Mouse (Mus musculus) urinary bladder, adult 18-20 months (tissue): ENCODE measurements around the gene Epha4.

ENCODE experiments used
- DNase-seq, 2 experiments: peaks; one replicate each; pipeline ENCODE4 v3.0.0; 2022; ENCODE audit warnings: low spot score in 2 of 2, mixed read lengths in 2 of 2

Gene Epha4

DNA sequence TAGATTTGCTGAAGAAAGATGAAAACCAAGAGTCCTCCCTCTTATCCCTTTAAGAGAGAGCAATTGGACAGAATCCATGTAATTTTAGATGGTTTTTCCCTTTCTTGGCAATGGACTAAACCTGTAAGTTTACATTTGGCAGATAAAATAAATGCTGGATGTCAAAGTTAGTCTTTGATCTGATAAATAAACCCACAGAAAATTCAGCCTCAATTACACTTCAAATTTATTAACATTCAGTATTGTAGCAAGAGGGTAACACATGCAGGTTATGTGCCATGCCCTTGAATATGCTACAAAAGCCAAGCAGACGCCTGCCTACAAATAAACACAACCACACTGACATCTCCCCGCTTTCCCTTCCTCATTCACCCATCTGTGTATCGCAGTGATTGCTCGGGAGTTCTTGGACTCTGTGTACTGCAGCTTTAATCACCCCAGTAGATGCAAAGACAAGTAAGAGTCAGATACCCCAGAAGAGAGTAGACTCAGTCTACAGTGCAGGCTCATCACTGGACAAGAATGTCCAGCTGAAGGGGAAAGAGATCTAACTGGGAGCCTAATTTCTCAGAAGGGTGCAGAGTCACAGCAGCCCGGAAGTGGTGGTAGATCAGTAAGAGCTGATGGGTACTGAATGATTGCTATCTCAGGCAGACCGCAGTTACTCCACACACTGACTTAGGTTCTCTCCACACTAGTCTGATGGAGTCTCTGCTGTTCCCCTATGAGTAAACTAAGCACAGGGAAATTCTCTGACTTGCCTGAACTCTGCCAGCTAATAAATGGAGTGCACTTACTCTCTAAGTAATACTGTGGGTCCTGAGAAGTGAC, 29.9 kb downstream of the Epha4 start:
- DNase-seq = no peak

DNA sequence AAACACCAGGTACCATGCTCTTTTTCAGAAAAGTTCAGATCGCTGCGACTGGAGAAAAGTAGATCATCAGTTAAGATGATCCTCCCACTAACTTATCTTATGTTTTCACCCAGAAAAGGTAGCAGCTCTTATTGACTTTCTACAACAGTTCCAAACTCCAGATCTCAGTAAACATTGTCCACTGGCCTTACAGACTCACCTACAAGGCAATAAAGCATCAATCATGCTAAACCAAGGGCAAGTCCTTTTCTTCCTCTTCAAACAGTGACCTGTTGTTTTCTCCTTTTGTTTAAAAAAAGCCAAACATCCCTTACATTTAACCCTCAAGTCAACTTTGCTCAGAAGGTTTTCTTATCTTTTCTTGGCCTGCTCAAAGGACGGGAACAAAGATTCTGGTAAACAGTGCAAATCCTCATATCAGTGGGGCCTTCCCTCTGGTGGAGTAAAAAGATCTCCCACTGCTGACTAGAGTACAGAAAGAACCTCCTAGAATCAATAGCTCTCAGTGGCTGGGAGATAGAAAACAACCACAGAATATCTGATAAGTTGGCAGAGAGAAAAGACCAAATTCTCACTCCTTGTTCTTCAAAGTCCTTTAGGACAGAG, 39.0 kb downstream of the Epha4 start:
- DNase-seq = no peak

DNA sequence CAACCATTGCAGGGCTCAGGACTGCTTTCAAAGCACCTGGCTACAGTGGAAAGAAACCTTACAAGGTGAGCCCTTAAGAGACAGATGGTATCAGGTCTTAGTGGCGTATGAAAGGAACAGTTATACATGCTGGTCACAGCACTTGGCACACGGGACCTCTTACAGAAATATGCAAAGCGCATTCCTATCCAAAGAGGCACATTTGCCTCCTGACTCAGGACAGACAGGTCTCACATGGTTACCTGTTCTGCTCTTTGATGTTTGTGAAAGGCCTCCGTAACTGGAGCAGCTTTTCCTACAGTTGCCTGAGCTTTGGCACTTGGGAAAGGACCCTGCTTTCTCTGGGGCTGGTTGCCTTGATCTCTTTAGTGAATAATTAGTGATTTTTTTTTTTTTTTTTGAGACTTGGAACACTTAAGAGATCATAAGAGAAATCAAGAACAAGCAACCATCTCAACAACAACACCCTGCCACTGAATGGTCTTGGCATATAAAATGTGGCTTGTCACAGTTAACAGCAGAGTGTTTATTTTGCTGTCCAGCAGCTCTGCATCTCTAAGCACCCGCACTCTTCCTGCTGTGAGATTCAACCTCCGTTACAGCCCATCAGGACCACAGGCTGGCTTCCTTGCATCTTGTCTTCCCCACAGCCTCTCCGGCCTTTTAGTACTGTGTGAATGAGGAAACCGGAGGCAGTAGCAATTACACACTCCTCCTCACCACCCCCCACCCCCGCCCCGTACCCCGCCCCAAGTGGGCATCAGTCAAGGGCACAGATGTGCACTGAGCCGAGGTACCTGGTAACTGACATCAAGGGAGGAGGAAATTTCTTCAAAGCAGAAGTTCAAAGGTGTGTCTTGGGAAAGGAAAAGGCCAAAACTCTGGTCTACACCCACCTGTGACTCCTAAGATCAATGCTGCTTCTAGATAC, 41.2 kb downstream of the Epha4 start:
- DNase-seq = no peak

DNA sequence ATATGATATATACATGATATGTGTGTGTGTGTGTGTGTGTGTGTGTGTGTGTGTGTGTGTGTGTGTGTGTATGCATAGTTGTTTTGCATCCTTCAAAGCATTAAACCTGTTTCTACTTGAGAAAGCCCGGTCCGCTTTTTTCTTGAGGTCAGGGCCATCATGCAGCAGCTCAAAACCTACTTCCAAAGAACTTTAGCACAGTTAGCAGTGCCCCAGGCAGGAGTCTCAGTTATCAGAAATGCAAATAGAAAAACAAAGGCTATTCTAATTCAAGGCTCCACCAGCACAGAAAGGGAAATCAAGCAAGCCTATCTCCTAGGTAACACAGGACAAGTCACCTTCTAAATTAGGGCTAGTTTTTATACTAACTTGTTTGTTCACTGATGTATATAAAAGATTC, 42.3 kb downstream of the Epha4 start:
- no peak for DNase-seq

DNA sequence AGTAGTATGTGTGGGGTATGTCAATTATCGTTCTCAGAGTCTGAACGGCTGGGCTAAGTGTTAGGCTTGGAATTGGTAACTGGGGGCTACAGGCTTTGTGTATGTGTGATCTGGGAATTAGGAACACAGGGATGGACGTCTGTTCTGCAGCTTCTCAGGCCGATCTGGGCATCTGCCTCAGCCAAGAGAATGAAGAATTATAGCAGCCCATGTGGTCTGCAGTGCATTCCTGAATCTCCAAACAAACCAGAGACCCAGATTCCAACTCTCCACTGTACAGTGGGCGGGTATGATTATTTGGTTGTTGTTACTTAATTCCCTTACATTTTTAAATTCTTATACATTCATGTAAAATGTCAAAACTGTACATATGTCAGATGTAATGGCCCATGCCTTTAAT, 43.4 kb downstream of the Epha4 start:
- no peak for DNase-seq

DNA sequence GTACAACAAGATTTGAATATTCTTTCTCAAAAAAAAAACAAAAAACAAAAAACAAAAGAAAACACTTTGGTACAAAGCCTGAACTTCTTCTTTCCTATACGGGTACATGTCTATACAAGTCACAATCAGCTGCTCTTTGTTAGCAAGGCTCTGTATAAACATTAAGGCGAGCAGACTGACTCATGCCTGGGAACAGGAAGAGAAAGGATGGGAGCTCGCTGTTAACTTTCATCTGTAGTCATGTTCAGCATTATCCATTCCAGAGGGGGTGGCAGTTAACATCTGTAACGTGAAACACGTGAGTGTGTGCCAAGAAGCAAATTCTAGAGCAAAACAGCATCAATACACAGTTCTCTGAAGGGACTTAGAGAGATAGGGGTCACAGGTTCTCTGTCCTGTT, 43.9 kb downstream of the Epha4 start:
- DNase-seq = no peak

DNA sequence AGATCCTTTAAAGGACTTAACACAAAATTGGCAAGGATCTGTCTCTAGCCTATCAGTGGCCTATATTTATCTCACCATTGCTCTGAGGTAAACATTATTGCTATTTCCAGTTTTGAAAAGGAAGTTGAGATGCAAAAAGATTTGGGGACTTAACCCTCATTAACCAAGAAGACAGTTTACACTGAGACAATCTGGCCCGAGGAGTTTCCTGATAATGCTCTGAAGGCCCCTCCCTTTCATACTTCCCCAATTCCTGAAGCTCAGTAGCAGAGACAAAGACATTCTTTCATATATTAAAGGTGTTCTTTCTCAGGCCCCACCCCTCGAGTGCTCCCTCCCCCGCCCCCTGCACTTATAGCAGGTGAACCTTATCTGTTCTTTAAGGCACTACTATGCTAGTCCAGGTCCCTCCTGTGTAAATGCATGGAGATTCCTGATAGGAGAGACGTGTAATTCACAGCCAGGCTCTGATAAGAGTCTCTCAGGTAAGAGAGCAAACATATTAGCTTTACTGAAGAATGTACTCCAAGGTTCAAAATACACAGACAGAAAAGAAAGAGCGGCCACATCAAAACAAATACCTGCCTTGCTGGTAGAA, 46.1 kb downstream of the Epha4 start:
- no peak for DNase-seq

DNA sequence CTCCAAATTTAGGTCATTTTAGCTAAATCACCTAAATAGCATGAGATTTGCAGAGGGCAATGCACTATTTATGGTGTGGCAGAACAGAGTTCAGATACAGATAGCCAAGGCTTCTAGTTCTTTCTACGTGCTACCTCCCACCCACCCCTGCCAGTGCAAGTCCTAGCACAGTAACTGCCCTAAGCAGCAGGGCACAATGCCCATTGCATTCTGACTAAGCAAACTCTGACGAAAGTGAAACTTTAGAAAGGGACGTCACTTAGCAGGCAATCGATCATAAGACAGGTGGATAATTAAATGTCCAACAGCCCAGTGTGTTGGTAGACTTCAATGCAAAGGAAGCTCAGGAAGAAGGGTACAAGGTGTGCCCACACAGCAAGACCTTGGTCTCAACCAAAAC, 49.4 kb downstream of the Epha4 start:
- no peak for DNase-seq

DNA sequence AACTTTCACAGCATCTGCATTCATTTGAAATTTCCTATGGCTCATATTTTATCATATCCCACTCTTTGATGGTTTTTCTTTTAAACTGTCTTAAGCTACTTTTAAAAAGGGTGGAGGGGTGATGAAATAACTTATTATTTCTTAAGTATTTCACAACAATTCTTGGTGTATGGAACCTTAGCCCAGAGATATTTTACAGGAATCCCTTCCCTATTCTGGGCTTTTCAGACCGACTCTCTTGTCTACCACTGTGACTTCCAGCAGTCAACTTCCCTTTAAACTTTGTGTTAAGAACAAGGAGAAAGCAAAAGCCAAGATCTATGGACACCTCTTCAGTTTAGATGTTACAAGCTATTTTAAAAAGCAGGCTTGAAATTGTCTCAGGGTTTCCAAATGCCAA, 50.8 kb downstream of the Epha4 start:
- no peak for DNase-seq

DNA sequence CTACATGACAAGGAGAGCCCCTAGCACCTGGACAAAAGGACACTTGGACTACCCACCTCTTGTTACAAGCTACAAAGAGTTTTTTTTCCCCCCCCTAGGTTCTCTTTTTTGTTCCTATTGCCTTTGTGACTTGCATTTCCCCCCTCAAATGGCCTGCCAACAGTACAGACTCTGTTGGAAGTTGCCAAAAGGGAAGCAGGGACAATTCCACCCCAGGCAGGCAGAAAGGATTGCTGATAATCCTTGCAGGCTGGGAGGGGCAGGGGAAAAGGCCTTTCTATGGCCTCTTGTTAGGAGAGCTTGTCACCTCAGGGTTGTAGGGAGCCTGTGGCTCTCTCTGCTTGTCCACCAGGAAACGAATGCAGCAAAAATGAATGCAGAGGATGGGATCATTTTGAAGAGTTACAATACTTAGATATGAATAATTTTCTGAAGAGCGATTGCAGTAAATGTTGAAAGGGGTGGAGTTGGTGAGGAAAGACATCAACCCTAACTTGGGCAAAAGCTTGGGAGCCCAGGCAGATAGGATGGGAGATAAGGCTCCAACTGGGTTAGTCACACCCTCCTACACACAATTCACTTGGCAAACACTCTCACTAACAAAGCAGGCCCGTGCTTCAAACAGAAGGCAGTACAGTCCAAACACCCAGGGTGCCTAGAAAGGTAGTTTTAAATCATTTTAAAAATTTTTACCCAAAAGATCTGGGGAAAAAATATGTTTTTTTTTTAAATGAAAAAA, 52.8 kb downstream of the Epha4 start:
- DNase-seq = no peak

DNA sequence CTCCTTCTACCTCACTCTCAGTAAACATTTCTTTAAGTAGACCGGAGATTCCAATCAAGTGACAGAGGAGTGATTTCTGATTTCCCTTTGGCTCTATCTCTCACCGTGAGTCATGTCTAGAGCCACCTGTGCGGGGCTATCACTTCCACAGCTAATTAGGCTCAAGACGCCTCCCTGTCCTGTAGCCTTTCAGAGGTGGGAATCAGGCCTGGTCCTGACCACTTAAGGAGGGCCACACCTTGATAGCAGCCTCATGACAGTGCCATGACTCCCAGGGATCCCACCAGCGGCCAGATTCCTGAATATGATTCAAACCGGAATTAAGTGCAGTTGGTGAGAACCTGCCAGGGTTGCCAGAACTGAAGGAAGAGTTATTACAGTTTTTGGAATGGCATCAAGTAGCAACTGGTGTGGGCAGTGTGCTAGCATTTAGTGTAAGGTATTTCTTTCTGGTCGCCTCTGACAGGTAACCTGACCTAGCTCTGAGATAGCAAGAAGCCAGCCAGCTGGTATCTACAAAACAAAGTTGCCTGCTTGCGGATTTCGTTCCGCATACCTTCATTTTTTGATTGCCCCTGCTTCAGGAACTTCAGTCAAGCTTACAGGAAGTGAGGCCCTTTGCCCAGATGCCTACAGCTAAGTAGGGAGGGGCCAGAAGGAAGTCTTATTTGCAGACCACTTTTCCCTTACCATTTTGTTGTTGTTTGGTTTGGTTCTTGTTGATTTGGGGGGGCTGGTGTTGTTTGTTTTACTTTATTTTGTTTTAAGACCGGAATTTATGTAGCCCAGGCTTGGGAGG, 53.9 kb downstream of the Epha4 start:
- no peak for DNase-seq

DNA sequence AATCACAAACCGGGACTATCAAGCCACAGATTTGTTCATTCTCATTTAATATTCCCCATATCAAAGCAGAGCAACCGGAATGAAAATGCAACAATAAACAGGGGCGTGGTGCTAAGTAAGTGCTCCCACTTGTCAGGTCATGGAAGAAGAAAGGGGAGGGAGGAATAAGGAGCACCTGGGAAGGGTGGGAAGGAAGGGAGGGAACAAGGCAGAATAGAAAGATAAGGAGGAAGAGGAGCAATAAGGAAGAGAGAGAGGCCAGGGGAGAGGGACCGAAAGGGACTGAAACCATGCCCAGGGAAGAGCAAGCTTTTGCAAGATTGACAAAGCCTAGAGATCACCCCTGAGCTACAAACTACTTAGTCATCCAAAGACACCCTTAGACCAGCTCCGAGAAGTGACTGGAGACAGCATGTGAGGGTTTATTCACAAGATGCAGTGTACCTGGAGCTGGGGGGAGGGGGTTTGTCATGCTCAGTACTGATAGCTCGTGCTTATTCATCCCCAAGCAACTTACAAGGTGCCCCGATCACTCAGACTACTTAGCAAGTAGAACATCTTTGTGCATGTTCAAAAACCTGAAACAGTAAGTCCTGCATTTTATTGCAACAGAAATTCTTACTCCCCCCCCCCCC, 56.0 kb downstream of the Epha4 start:
- DNase-seq = no peak

DNA sequence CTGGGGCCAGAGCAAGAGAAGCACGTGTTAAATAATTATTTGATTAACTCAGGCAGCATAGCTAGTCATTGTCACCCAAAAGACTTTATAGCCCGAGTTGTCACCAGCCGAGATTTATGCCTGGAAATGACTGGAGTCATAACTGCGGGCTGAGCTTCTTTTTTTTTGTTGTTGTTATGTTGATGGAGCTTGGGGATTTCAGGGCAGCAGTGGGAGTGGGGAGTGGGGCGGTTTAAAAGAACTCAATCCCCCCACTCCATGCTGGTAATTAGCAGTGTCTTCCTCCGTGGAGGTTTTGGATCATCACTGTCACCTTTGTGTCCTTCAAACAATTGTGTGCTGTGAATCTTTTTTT, 57.5 kb downstream of the Epha4 start:
- DNase-seq = no peak

DNA sequence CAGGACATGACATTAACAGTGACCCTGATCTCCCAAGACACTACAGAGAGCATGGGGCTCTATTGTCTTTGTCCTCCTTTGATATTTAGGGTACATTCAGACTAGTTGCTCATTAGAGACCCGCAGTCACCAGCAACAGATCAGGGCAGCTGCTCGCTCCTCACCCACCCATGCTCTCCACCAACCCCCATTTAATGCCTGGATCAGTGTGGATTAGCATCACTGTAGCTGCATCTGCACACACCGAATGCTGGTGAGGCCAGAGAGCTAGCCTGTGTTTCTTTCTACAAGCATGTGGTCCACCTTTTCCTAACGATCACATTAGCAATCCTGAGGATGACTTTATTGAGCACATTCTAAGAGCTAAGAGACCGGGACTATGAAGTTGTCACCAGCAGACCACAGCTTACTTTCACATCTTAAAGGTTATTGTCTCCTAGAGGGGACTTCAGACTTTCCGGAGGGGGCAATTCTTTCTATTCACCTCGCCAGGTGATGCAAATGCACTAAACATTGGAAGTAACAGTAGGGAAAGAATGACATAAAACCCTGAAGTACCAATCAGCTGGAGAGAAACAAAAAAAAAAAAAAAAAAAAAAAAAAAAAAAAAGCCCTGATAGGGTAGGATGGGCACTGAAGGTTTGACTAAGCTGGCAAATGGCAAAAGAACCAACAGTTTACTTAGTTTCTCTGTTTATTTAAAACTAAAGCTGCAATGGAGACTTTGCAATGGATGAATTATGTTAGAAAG, 58.0 kb downstream of the Epha4 start:
- DNase-seq = no peak

DNA sequence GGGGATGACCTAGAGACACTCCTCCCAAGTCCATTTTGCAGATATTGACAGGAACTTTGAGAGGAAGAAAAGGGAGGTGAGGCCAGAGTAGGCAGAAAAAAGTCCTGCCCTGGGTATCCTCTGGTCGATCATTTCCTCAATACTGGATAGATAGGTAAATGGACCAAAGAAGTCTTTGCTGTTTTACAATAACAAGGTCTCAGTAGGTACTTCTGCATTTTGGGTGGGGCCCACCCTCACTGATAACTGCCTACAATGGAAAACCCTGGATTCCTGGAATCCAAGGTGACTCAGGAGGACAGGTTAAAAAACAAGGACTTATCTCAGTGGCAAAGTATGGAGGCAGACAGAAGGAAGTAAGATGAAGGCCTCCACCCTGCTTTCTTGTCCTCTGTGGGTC, 61.1 kb downstream of the Epha4 start:
- no peak for DNase-seq

DNA sequence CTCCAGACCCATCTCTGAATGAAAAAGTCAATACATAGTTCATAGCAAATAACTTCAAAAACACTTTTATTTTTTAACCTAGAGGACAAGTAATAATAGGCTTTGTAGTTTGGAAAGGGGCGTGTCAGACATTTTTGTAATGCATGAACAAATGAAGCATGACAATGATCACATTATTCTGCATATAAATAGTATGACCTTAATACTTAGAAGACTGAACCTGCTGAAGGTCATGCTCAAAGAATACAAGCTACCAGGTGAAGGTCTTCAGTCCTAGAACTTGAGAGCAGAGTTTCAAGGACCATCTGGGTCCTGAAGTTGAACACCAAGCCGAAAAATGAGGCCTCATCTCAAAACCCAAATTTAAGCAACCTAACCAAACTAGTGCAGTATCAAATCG, 62.2 kb downstream of the Epha4 start:
- DNase-seq = no peak

DNA sequence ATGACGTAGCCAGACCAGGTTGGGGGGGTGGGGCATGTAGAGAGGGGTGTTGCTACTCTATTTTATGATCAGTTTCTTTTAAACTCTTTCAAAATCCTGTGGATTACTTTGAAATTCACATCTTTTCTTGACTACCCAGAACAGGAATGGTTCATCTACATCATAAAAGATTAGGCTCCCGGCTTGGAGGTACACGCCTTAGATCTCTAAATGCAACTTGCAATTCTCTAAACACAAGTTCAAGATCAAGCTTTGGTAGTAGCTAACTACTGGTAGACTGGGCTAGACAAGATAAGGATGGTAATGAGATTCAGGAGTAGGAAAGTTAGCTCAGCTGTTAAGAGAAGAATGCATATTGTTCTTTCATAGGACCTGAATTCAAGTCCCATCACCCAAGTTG, 63.3 kb downstream of the Epha4 start:
- no peak for DNase-seq

DNA sequence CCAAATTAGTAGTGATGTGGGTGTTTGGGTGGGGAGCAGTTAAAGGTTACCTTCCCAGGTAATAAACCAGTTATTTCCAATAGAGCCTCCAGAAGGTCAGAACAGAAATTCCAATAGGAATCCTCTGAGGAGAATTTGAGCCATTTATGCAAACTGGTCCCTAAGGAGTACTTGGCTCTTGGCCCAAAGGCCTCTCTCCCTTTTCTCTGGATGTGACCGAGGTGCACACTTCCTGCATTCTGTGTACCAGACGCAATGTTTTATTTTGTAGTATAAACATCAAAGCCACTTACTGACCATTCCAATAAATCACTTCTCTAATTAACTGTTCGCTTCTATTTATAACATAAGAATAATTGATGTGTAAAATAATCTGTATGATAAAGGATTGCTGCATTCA, 64.7 kb downstream of the Epha4 start:
- DNase-seq = no peak

DNA sequence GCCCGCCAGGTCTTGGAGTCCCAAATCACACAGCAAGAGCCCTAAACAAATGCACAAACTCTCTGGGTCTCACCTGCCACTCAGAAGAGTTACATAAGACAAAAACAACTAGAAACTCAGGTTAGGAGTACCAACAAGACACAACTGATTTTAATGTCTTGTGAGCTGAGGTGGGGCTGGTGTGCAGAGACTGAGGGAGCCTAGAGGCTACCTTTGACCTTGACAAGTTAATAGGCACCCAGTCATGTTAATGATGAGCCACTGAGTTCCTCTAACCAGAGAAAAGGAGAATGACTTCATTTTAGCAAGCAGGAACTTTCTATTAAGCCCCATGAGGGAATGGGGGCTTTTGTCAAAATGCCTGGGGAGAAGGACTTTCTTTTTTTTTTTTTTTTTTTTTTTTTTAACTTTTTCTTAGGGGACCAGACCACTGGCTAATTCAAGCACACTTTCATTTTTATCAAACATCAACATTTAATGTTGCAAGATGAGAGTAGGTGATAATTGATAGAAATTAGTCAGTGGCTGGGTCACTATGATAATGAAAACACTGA, 67.8 kb downstream of the Epha4 start:
- DNase-seq = no peak
